Mouse (Mus musculus): ENCODE measurements at regions not wholly inside any gene's neighbourhood (a gene's known extent, or its start where the extent isn't known, plus 50 kb on each side); places are given as distances from the start of the nearest gene placed in this dataset.

DNA sequence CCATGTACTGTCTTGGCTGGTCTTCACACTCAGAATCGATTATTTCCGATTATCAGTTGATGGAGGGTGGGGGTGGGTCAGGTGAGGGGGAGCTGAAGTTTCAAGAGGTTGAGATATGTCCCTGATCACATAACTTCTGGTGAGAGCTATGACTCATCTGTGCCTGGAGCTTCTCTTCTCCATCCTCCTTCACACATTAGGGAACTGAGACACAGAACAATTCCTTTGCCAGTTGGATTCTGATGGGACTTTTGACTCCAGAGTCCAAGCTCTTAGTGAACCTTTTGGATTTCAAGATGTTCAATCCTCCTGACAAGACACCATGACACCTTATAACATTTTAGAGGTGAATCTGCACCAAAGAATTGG, 196.2 kb downstream of the Stk31 start:
- no peak overlapping the region for H3K9ac ChIP-seq (ENCODE audit: control insufficient read depth, low read depth, low read length, poor library complexity, severe bottlenecking)
- no peaks in the 10 kb centered on the region for H3K4me1 ChIP-seq (ENCODE audit: control insufficient read depth in 1 of 2, insufficient read depth in 2 of 2, low read length in 2 of 2)
- H3K4me3 ChIP-seq (ENCODE audit: control insufficient read depth in 1 of 2, insufficient read depth in 1 of 2, low read depth in 2 of 2, low read length in 2 of 2) = no peak overlapping the region
- no peaks in the 10 kb centered on the region for H3K79me2 ChIP-seq (ENCODE audit: control insufficient read depth, insufficient read depth, low read length, poor library complexity)
- no peaks in the 10 kb centered on the region for H3K36me3 ChIP-seq (ENCODE audit: control insufficient read depth in 1 of 2, insufficient read depth in 2 of 2, low read length in 2 of 2)
- no peaks in the 10 kb centered on the region for H3K9me3 ChIP-seq (replicated peaks; ENCODE audit: insufficient read depth, low read length)
- TF ChIP-seq ZNF384 (IDR thresholded peaks at IDR 0.05; ENCODE audit: low read depth, low read length) (no peak), ZMIZ1 (IDR thresholded peaks at IDR 0.05; ENCODE audit: low read depth, low read length) (no peak), TCF12 (IDR thresholded peaks at IDR 0.05; ENCODE audit: low read depth, low read length) (no peak), GATA1 (IDR thresholded peaks at IDR 0.05; ENCODE audit: low read depth, low read length) (no peak), HCFC1 (IDR thresholded peaks at IDR 0.05; ENCODE audit: low read depth, low read length) (no peak), NELFE (IDR thresholded peaks at IDR 0.05; ENCODE audit: low read depth, low read length) (no peak), MAZ (IDR thresholded peaks at IDR 0.05; ENCODE audit: low read depth, low read length) (no peak), ZC3H11A (IDR thresholded peaks at IDR 0.05; ENCODE audit: low read depth, low read length) (no peak), RCOR1 (IDR thresholded peaks at IDR 0.05; ENCODE audit: low read depth, low read length) (no peak), CHD1 (IDR thresholded peaks at IDR 0.05; ENCODE audit: low read depth, low read length) (no peak), POLR2AphosphoS5 (IDR thresholded peaks at IDR 0.05; ENCODE audit: borderline replicate concordance, low read depth, low read length) (no peak), MYC (IDR thresholded peaks at IDR 0.05; ENCODE audit: low read depth, low read length) (no peak), ETS1 (IDR thresholded peaks at IDR 0.05; ENCODE audit: low read depth, low read length) (no peak), NRF1 (IDR thresholded peaks at IDR 0.05; ENCODE audit: insufficient read depth, low read depth, low read length, poor library complexity, severe bottlenecking) (no peak), USF1 (IDR thresholded peaks at IDR 0.05; ENCODE audit: low read depth, low read length) (no peak), ELF1 (IDR thresholded peaks at IDR 0.05; ENCODE audit: low read depth, low read length) (no peak), POLR2AphosphoS2 (IDR thresholded peaks at IDR 0.05; ENCODE audit: low read length) (no peak), TAL1 (IDR thresholded peaks at IDR 0.05; ENCODE audit: low read length) (no peak), RAD21 (IDR thresholded peaks at IDR 0.05; ENCODE audit: low read depth, low read length) (no peak)
- no peak for DNase-seq (ENCODE audit: low read depth, low spot score)
- H3K27me3 ChIP-seq (ENCODE audit: control insufficient read depth in 1 of 2, insufficient read depth in 2 of 2, low read length in 2 of 2) = no peaks in the 10 kb centered on the region
- no peak overlapping the region for H3K27ac ChIP-seq (ENCODE audit: control insufficient read depth, low read depth, low read length)

DNA sequence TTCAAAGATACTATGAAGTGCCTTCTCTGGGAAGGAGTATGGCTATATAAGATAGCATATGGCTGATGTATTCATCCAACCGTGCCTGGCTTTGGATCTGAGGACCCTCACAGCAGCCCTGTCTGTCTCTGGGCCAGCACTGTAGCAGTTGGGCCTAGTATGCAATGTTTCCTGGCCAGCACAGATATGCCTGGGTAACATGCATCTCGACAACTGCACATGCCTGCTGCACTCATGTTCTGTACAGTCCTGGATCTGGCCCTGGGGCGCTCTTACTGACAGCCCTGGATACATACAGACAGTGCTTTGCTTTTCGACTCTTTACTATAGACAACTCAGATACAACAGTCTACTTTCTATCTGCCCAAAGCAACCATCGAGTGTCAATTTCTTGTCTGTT, 197.3 kb downstream of the Stk31 start:
- Histone ChIP-seq H3K9ac (ENCODE audit: control insufficient read depth, low read depth, low read length, poor library complexity, severe bottlenecking) (no peak overlapping the region), H3K4me3 (ENCODE audit: control insufficient read depth in 1 of 2, insufficient read depth in 1 of 2, low read depth in 2 of 2, low read length in 2 of 2) (no peak overlapping the region), H3K27me3 (ENCODE audit: control insufficient read depth in 1 of 2, insufficient read depth in 2 of 2, low read length in 2 of 2) (no peaks in the 10 kb centered on the region), H3K9me3 (replicated peaks; ENCODE audit: insufficient read depth, low read length) (no peaks in the 10 kb centered on the region), H3K36me3 (ENCODE audit: control insufficient read depth in 1 of 2, insufficient read depth in 2 of 2, low read length in 2 of 2) (no peaks in the 10 kb centered on the region), H3K27ac (ENCODE audit: control insufficient read depth, low read depth, low read length) (no peak overlapping the region), H3K79me2 (ENCODE audit: control insufficient read depth, insufficient read depth, low read length, poor library complexity) (no peaks in the 10 kb centered on the region), H3K4me1 (ENCODE audit: control insufficient read depth in 1 of 2, insufficient read depth in 2 of 2, low read length in 2 of 2) (no peaks in the 10 kb centered on the region)
- TF ChIP-seq E2F4 (IDR thresholded peaks at IDR 0.05; ENCODE audit: borderline replicate concordance, low read depth, low read length) = no peak
- TF ChIP-seq MEF2A (IDR thresholded peaks at IDR 0.05; ENCODE audit: extremely low read depth, insufficient replicate concordance, low read depth, low read length, poor library complexity, severe bottlenecking) = no peak
- no peak for TF ChIP-seq MAX (IDR thresholded peaks at IDR 0.05; ENCODE audit: low read length)
- TF ChIP-seq TBP (IDR thresholded peaks at IDR 0.05; ENCODE audit: low read depth, low read length) = no peak
- no peak for TF ChIP-seq MYB (IDR thresholded peaks at IDR 0.05; ENCODE audit: low read depth, low read length)
- no peak for TF ChIP-seq POLR2A (IDR thresholded peaks at IDR 0.05; ENCODE audit: control insufficient read depth in 1 of 2, insufficient read depth in 1 of 2, low read depth in 1 of 2, low read length in 2 of 2, poor library complexity in 1 of 2)
- TF ChIP-seq ELF1 (IDR thresholded peaks at IDR 0.05; ENCODE audit: low read depth, low read length) = no peak
- no peak for TF ChIP-seq KAT2A (conservative IDR thresholded peaks at IDR 0.05; ENCODE audit: low read depth, low read length)
- TF ChIP-seq GATA1 (IDR thresholded peaks at IDR 0.05; ENCODE audit: low read depth, low read length) = no peak
- no peak for TF ChIP-seq RCOR1 (IDR thresholded peaks at IDR 0.05; ENCODE audit: low read depth, low read length)
- no peak for TF ChIP-seq NELFE (IDR thresholded peaks at IDR 0.05; ENCODE audit: low read depth, low read length)
- TF ChIP-seq NRF1 (IDR thresholded peaks at IDR 0.05; ENCODE audit: insufficient read depth, low read depth, low read length, poor library complexity, severe bottlenecking) = no peak
- TF ChIP-seq CTCF (IDR thresholded peaks at IDR 0.05 in 2 of 3, conservative IDR thresholded peaks at IDR 0.05 in 1 of 3; ENCODE audit: control insufficient read depth in 1 of 3, insufficient read depth in 1 of 3, low read depth in 2 of 3, low read length in 3 of 3, poor library complexity in 1 of 3, severe bottlenecking in 1 of 3) = no peak
- TF ChIP-seq MAZ (IDR thresholded peaks at IDR 0.05; ENCODE audit: low read depth, low read length) = no peak
- no peak for TF ChIP-seq ETS1 (IDR thresholded peaks at IDR 0.05; ENCODE audit: low read depth, low read length)
- no peak for TF ChIP-seq EP300 (IDR thresholded peaks at IDR 0.05; ENCODE audit: low read depth in 1 of 2, low read length in 2 of 2)
- DNase-seq (ENCODE audit: low read depth, low spot score) = no peak

All from MEL (cell line).